Mouse (Mus musculus): ENCODE results near the gene Ice1.
A peak's percentile ranks its signal among the peaks of the same experiment; 100 is the strongest.

GRCm38 (mm10) chr13:70582517-70582916 lies 54.9 kb downstream of the Ice1 start:
- TF ChIP-seq CTCF (conservative IDR thresholded peaks at IDR 0.05; ENCODE audit: insufficient read depth, insufficient read length, low read depth, low read length) = peak; percentile 58
- no peak for TF ChIP-seq POLR2A (IDR thresholded peaks at IDR 0.05; ENCODE audit: low read depth, low read length)
